Mouse (Mus musculus) liver, embryonic 14.5 days (tissue): Measurements from ENCODE around the gene Aox3.

Source experiments
- CTCF ChIP-seq: IDR thresholded peaks from 2 replicates; pipeline ENCODE4 v1.5.1; 2016; ENCODE audit warnings: antibody characterized with exemption, low read depth, control low read depth
- EP300 ChIP-seq: IDR thresholded peaks from 2 replicates; pipeline ENCODE4 v1.6.1; 2016; ENCODE audit warnings: antibody characterized with exemption, low read depth

DNA sequence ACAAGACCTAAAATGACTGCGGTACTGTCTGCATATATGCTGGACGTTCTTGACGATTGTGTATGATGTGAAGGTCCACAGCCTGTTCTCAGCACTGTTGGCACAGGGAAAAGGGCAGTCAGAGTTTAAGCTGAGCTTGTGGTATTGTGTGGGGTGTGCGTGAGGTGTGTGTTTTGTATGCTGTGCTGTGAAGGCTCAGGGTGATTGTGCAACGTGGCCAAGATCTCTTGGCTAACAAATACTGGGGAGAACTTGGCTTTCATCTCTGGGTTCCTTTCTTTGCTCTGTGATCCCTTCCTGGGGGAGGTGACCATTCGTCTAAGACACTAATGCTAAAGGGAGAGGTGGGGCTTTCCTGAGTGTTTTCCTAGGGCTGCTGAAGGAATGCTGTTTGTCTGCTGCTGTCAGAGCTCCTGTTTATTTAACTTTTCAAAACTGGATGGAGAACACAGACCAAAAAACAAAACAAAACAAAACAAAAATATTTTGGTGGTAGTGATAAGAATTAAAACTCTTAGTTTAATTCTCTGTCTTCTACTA is 1.2 kb downstream of the Aox3 start:
- TF ChIP-seq CTCF, result no peak
- no peak for TF ChIP-seq EP300
